Mouse (Mus musculus) liver, postnatal 0 days (tissue): ENCODE measurements at regions not wholly inside any gene's neighbourhood (a gene's known extent, or its start where the extent isn't known, plus 50 kb on each side); places are given as distances from the start of the nearest gene placed in this dataset.

Experiments used
- ATAC-seq: fragments of 200-750 bp; cut with Nextera tagmentation; 2 replicates; pipeline ENCODE4 v1.8.0; 2017; ENCODE audit warnings: mild to moderate bottlenecking, moderate library complexity
- DNase-seq: peaks from one replicate; pipeline ENCODE4 v3.0.0-alpha.2; 2016
- H3K27ac ChIP-seq: fragments of 300-500 bp; sonication (generic); 2 replicates; pipeline ENCODE4 v1.5.1; 2014; ENCODE audit warnings: antibody characterized with exemption, moderate library complexity, mild to moderate bottlenecking, low read depth
- H3K27me3 ChIP-seq: fragments of 300-500 bp; sonication (generic); 2 replicates; pipeline ENCODE4 v1.6.1; 2014; ENCODE audit warnings: low read length, control low read depth, mixed read lengths; ENCODE audit not compliant: insufficient read depth
- H3K36me3 ChIP-seq: fragments of 300-500 bp; sonication (generic); replicated peaks from 2 replicates; pipeline ENCODE4 v1.6.1; 2014; ENCODE audit warnings: mild to moderate bottlenecking, control low read depth, low read length, moderate library complexity, mixed read lengths; ENCODE audit not compliant: insufficient read depth
- H3K4me1 ChIP-seq: fragments of 300-500 bp; sonication (generic); 2 replicates; pipeline ENCODE4 v1.6.1; 2014; ENCODE audit warnings: antibody characterized with exemption, mild to moderate bottlenecking, control low read depth; ENCODE audit not compliant: insufficient read depth
- H3K4me2 ChIP-seq: fragments of 300-500 bp; sonication (generic); 2 replicates; pipeline ENCODE4 v1.6.1; 2014; ENCODE audit warnings: low read depth, mild to moderate bottlenecking, low read length, moderate library complexity, mixed read lengths
- H3K4me3 ChIP-seq: fragments of 300-500 bp; sonication (generic); 2 replicates; pipeline ENCODE4 v1.5.1; 2014; ENCODE audit warnings: low read depth, low read length
- H3K9ac ChIP-seq: fragments of 300-500 bp; sonication (generic); replicated peaks from 2 replicates; pipeline ENCODE4 v1.6.1; 2014; ENCODE audit warnings: mild to moderate bottlenecking, moderate library complexity
- H3K9me3 ChIP-seq: fragments of 300-500 bp; sonication (generic); 2 replicates; pipeline ENCODE4 v1.6.1; 2016; ENCODE audit warnings: mild to moderate bottlenecking, control low read depth, low read length, mixed read lengths
- CTCF ChIP-seq: sonication (generic); IDR thresholded peaks from 2 replicates; pipeline ENCODE4 v1.5.1; 2016; ENCODE audit warnings: antibody characterized with exemption, low read depth
- EP300 ChIP-seq: IDR thresholded peaks from 2 replicates; pipeline ENCODE4 v1.6.1; 2016; ENCODE audit warnings: antibody characterized with exemption, low read depth, mild to moderate bottlenecking
- WGBS: fragments of 180-500 bp; shearing (Covaris S2); extraction: QIAGEN DNeasy Blood & Tissue Kit; methylation state at CpG from one replicate; pipeline ENCODE4 v1.1.7; 2014; ENCODE audit not compliant: insufficient replicate concordance; 5-methylcytosine and 5-hydroxymethylcytosine counted together

GRCm38 (mm10) chr4:82166087-82166486 lies 539.5 kb downstream of the Nfib start:
- H3K27me3 ChIP-seq, result no peaks in the 10 kb centered on the region
- no peak overlapping the region for H3K4me2 ChIP-seq
- WGBS, result 74% methylated on average over 6 of the region's 6 CpGs
- no peaks in the 10 kb centered on the region for H3K4me1 ChIP-seq
- no peak overlapping the region for H3K4me3 ChIP-seq
- H3K9me3 ChIP-seq, result no peaks in the 10 kb centered on the region
- H3K36me3 ChIP-seq, result no peaks in the 10 kb centered on the region
- H3K27ac ChIP-seq, result no peak overlapping the region
- DNase-seq (no peak), ATAC-seq (no peak)
- H3K9ac ChIP-seq, result no peak overlapping the region
- TF ChIP-seq EP300 (no peak), CTCF (no peak)

DNA sequence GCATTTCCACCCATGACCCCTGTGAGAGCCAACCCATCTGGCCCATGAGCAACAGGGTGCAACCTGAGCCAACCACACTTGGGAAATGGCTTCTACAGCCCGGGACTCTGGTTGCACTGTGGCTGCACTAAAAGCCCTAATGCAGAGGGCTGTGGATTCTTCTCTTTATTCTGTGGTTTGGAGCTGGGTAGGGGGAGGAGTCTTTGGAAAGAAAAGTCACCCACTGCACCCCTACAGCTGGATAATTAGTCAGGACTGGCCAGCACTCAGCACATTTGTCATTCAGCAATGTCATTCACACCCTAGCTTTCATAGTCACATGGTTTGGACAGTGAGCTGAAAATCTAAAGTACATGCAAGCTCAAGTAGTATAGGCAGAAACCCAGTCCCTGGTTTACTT lies 541.5 kb downstream of the Nfib start:
- Histone ChIP-seq H3K9me3 (no peaks in the 10 kb centered on the region), H3K4me2 (no peak overlapping the region), H3K36me3 (no peaks in the 10 kb centered on the region), H3K4me1 (no peaks in the 10 kb centered on the region), H3K9ac (no peak overlapping the region), H3K4me3 (no peak overlapping the region), H3K27me3 (no peaks in the 10 kb centered on the region), H3K27ac (no peak overlapping the region)
- TF ChIP-seq CTCF (no peak), EP300 (no peak)
- ATAC-seq (no peak), DNase-seq (no peak)
- WGBS, result 47% methylated on average over 1 of the region's 1 CpGs

DNA sequence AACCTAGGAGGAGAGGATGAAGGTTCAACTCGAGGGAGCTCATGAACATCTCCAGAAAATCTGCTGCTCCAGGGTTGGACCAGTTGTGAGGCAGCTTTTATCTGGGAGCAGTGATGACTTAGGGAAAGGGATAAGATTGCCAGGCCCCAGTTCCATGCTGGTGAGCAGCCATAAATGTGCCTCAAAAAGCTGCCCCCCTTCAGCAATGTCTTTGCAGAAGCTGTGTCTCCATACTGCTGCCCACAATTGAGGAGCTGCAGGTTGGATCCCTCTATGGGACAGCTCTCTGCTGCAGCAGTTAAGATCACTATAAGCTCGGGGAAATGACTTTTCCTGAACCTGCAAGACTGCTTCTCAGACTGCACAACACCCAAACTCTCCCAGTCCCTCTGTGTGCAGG lies 543.7 kb downstream of the Nfib start:
- no peak for DNase-seq
- Histone ChIP-seq H3K9ac (no peak overlapping the region), H3K27ac (no peak overlapping the region), H3K4me2 (no peak overlapping the region), H3K4me3 (no peak overlapping the region), H3K4me1 (no peaks in the 10 kb centered on the region), H3K27me3 (no peaks in the 10 kb centered on the region), H3K9me3 (no peaks in the 10 kb centered on the region), H3K36me3 (no peaks in the 10 kb centered on the region)
- WGBS, result 46% methylated on average over 2 of the region's 2 CpGs
- TF ChIP-seq EP300, result no peak
- no peak for ATAC-seq

DNA sequence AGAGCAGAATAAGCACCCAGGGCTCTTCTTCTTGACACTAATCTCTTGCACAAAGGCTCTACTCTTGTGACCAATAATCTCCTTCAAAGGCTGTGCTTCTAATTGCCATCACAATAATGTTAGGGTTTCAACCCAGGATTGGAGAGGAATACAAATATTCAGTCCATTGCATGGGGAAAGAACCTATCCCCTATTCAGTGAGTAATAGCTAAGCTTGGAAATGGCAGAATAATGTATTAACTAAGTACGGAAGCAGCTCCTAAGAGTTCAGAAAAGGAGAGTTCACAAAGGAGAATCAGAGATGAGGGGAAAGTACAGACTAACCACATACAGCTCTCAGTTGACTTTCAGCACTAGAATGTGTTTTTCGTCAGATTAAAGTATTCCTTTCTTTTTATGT lies 544.3 kb downstream of the Nfib start:
- ATAC-seq, result no peak
- no peak overlapping the region for H3K4me2 ChIP-seq
- DNase-seq, result no peak
- no peaks in the 10 kb centered on the region for H3K27me3 ChIP-seq
- TF ChIP-seq EP300 (no peak), CTCF (no peak)
- H3K27ac ChIP-seq, result no peak overlapping the region
- H3K4me3 ChIP-seq, result no peak overlapping the region
- H3K4me1 ChIP-seq, result no peaks in the 10 kb centered on the region
- H3K36me3 ChIP-seq, result no peaks in the 10 kb centered on the region
- H3K9ac ChIP-seq, result no peak overlapping the region
- H3K9me3 ChIP-seq, result no peaks in the 10 kb centered on the region
- 78% methylated on average over 2 of the region's 2 CpGs for WGBS

GRCm38 (mm10) chr4:82160233-82160632 lies 545.3 kb downstream of the Nfib start:
- Histone ChIP-seq H3K9ac (no peak overlapping the region), H3K27me3 (no peaks in the 10 kb centered on the region), H3K9me3 (no peaks in the 10 kb centered on the region), H3K4me1 (no peaks in the 10 kb centered on the region), H3K27ac (no peak overlapping the region), H3K4me2 (no peak overlapping the region), H3K36me3 (no peaks in the 10 kb centered on the region), H3K4me3 (no peak overlapping the region)
- no peak for TF ChIP-seq CTCF
- no peak for TF ChIP-seq EP300
- DNase-seq, result no peak
- WGBS, result 51% methylated on average over 5 of the region's 5 CpGs
- ATAC-seq, result no peak

DNA sequence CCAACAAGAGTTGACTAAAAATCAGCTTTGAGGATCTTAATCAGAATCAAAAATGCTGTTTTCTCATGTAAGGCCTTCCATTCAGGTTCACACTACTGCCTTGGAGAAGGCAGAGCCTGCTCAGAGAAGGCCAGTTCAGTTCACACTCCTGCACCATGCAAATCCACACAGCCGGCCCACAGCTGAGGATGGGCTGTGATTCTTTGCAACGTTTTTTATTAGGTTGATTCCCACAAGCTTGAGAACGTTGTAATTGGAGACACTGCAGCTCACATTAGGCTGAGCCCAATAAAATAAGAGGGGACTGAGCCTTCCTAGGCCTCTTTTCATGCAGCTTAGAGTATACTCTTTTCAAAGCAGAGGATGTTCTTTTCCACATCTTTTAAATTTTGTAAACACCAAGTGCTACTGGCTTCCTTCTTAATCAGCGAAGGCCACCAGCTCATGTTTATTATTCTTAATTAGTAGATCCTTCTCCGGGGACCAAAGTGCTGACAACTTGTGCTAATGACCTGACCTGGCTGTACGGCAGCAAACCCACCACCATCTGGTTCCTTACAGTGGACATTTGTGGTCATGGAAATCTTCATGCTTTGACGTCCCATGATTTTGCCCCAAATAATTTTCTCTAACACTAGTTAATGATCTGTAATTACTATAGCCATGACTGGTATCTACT lies 549.8 kb downstream of the Nfib start:
- H3K4me2 ChIP-seq, result no peak overlapping the region
- no peaks in the 10 kb centered on the region for H3K4me1 ChIP-seq
- no peaks in the 10 kb centered on the region for H3K27me3 ChIP-seq
- no peak for TF ChIP-seq CTCF
- TF ChIP-seq EP300, result no peak
- no peak overlapping the region for H3K4me3 ChIP-seq
- ATAC-seq, result no peak
- H3K9me3 ChIP-seq, result no peaks in the 10 kb centered on the region
- H3K36me3 ChIP-seq, result no peaks in the 10 kb centered on the region
- no peak overlapping the region for H3K27ac ChIP-seq
- no peak overlapping the region for H3K9ac ChIP-seq
- no peak for DNase-seq
- 45% methylated on average over 7 of the region's 7 CpGs for WGBS

DNA sequence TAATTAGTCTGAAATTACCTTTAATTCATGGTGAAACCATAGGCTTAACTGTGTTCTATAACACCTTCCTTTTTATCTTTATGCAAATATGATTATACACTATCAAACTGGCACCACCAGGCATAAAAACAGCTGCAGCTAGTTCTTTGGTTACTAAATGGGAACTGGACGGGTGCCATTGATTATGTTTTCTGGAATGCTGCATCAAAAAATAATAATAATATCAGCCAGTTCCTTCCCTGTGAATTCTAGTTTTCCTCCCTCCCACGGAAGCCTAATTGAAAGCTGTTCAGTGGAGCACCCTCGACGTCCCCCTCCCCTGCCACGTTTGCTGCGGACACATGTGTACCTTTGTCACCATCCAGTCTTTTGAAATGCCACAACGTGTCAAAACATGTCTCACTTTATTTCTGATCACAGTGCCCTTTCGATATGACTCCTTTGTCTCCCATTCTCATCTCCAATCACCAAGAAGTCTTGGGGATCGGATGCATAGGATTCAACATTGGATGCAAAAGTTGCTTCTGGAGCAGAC lies 551.5 kb downstream of the Nfib start:
- Histone ChIP-seq H3K4me1 (no peaks in the 10 kb centered on the region), H3K9ac (no peak overlapping the region), H3K4me2 (no peak overlapping the region), H3K27ac (no peak overlapping the region), H3K4me3 (no peak overlapping the region), H3K9me3 (no peaks in the 10 kb centered on the region), H3K27me3 (no peaks in the 10 kb centered on the region), H3K36me3 (no peaks in the 10 kb centered on the region)
- ATAC-seq (no peak), DNase-seq (no peak)
- TF ChIP-seq EP300 (no peak), CTCF (no peak)
- WGBS, result 72% methylated on average over 9 of the region's 9 CpGs
